Mouse (Mus musculus) layer of hippocampus, adult 8-10 months (tissue): ENCODE data around the gene Fam216b. TPM values are rescaled to one million over a fixed set of nuclear protein-coding genes. Genes with fewer than 3 reads are reported as not detected.

Experiments used
- DNase-seq, 2 experiments: peaks; one replicate each; pipeline ENCODE4 v3.0.0; 2022; ENCODE audit warnings: low spot score in 2 of 2
- total RNA-seq, 4 experiments: library from RNA; stranded (reverse); gene quantifications; 2 replicates each; pipeline ENCODE4 v1.2.4; 2022

Fam216b gene
- total RNA-seq, 4 experiments from 2014 or later = 0.86 to 1.2 (median 0.99) TPM

DNA sequence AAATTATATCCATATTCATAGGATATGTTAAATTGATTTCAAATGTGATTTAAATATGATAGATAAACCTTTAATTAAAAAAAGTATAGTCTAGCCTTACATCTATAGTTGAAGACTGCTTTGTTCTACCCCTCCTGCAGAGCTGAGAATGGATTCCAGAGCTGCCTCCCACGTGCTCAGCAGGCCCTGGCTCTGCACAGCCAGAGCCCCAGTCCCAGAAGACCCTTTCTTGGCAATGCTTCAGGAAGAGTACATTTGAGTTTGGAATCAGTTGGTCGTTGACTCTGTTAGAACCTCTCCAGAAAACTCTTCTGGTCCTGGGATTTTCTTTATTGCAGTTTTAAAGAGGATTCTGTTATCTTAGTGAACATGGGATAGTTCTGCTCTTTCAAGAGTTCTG lies 45.7 kb downstream of the Fam216b start:
- no peak for DNase-seq

DNA sequence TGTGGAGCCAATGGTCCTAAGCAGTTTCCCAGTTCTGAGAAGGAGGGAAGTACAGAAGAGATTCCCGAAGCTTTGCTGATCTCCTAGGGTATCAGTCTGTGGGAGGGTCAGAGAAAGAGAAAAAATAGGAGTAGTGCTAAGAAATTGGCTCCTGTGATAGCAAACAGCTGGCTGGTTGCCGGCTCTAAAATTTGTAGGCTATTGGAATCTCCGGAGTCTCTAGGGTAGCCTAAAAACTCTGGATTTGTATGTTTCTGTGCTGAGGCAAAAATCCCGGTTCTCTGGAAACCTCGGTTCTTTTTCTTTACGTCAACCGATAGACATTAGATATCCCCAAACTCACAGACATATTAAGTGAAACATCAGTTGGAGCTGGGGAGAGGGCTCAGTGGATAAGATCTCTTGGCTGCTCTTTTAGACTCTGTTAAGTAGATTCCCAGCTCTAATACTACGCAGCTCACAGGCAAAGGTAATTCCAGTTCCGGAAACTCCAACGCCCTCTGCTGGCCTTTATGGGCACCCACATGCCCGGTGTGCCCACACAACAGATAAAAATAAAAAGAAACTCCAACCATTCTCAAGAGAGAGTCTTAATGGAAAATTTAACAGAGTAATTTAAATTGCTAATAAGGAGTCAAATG lies 46.8 kb downstream of the Fam216b start:
- no peak for DNase-seq

- no peak for DNase-seq
Measured at GRCm38 (mm10) chr14:78040643-78041042, 48.2 kb downstream of the Fam216b start.

DNA sequence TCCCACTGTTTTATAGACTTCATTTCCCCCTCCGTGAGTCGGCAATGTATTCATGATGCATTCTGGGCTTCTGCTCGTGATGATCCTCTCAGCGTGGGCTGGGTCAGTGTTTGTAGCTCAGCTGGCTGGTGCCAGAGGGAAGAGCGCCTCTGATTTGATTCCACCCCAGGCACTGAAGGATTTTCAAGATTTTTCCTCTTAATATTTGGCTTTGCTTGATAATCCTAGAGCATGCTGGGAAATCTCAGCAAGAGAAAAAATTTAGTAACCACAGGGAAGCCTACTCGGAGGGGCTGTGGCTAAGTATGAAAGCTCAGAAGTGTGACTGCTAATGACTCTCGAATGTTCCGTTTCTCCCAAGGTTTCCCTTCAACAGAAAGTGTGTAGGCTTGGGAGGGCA lies 49.9 kb downstream of the Fam216b start:
- no peak for DNase-seq

Other genes starting within 250 kb of the Fam216b start
- gene Dnajc15, start 213.9 kb downstream of the Fam216b start, total RNA-seq = 10 to 100 TPM; 58.0 to 84.3 (median 65.3) TPM
- 1 to 10 TPM in 2 of 4 experiments, under 1 TPM in 2; 0.21 to 1.5 (median 0.93) TPM for gene Epsti1, start 184.8 kb downstream of the Fam216b start, total RNA-seq
- gene Tnfsf11, start 219.0 kb upstream of the Fam216b start, total RNA-seq = under 1 TPM in 1 of 4 experiments, not detected in 3; 0.66 TPM